Mouse (Mus musculus): Measurements from ENCODE around the gene Eogt. TPM values are rescaled to one million over a fixed set of nuclear protein-coding genes. Genes with fewer than 3 reads are reported as not detected.

The Eogt gene
- polyA plus RNA-seq, 1 experiment from 2014 or later, result 28.2 TPM

DNA sequence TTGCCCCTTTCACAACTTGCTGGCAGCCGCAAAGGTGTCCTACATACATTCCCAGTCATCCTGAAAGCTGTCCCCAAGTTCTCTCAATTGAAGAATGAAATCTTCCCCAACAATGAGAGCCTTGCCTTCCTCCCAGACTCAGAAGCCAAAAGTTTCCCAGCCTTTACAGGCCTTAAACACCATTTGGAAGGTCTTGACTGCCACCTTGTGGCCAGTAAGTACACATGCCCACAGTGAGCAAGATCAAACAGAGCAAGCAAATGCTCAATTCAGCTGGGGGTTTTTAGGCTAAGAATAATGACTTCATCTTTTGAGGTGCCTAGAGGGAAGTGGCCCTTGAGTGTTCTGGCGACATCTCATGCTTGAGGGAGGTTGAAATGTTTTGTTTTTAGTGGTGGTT is 42.2 kb downstream of the Eogt start:
- Histone ChIP-seq H3K4me2 (no peak overlapping the region), H3K9ac (no peak overlapping the region), H3K36me3 (ENCODE audit: insufficient read depth) (no peaks in the 10 kb centered on the region), H3K27ac (ENCODE audit: low read depth) (no peak overlapping the region), H3K27me3 (ENCODE audit: insufficient read depth, low read length) (no peaks in the 10 kb centered on the region), H3K9me3 (ENCODE audit: low read depth, low read length) (no peaks in the 10 kb centered on the region), H3K4me1 (ENCODE audit: insufficient read depth) (no peaks in the 10 kb centered on the region), H3K4me3 (ENCODE audit: low read depth, low read length) (no peak overlapping the region)
- peak; percentile 80 for ATAC-seq (ENCODE audit: insufficient read depth)
- DNase-seq, result peak; percentile 94
- peak; percentile 94 for TF ChIP-seq CTCF (IDR thresholded peaks at IDR 0.05; ENCODE audit: low read depth)
- 19% methylated on average over 2 of the region's 2 CpGs for WGBS

DNA sequence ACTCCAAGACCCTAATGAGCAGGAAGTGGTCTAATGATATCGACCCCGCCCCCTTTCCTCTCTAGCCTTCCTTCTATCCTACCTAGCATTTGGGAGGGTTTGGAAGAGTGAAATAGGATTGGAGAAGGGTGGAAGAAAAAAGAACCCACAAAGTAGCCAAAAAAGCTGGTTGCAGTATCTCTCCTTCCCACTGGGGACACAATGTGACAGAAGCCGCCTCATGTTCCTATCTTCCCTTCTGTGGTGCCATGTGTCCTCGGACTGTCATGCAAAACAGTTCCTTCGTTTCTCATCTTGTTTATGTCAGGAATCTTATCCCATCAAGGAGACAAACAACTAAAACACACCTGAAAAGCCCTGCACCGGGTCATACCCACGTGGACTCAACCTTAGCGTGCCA is 42.9 kb downstream of the Eogt start:
- Histone ChIP-seq H3K4me3 (ENCODE audit: low read depth, low read length) (no peak overlapping the region), H3K36me3 (ENCODE audit: insufficient read depth) (no peaks in the 10 kb centered on the region), H3K27ac (ENCODE audit: low read depth) (no peak overlapping the region), H3K9me3 (ENCODE audit: low read depth, low read length) (no peaks in the 10 kb centered on the region), H3K4me2 (no peak overlapping the region), H3K27me3 (ENCODE audit: insufficient read depth, low read length) (0 out of 2 replicates have a peak, but pooled peaks cover 5% of the 10 kb centered on the region), H3K4me1 (ENCODE audit: insufficient read depth) (no peaks in the 10 kb centered on the region), H3K9ac (no peak overlapping the region)
- WGBS, result 67% methylated on average over 8 of the region's 8 CpGs
- ATAC-seq (ENCODE audit: insufficient read depth), result no peak
- TF ChIP-seq CTCF (IDR thresholded peaks at IDR 0.05; ENCODE audit: low read depth), result no peak
- DNase-seq, result no peak

DNA sequence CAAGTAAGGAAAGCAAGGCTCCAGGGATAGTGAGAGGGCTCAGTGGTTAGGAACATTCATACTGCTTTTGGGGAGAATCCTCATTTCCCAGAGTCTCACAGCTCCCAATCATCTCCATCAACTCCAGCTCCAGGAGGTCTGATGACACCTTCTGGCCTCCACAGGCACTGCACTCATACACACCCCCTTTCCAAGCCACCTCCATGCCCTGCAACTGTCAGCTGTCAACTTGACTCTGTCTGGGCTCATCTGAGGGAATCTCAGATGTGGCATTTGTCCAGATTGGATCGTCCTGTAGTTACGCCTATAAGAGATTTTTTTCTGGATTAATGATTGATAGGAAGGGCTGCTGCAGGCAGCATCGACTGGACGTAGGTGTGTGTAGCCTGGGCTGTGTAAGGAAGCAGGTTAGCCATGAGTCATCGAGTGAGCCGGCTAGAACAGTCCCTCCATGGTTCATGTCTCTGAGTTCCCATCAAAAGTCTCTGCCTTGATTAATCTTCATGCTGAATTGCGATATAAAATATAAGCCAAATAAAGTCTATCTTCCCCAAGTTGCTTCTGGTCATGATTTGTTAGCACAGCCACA is 44.6 kb downstream of the Eogt start:
- no peak overlapping the region for H3K4me2 ChIP-seq
- 0 out of 2 replicates have a peak, but pooled peaks cover 5% of the 10 kb centered on the region for H3K27me3 ChIP-seq (ENCODE audit: insufficient read depth, low read length)
- H3K4me1 ChIP-seq (ENCODE audit: insufficient read depth), result no peaks in the 10 kb centered on the region
- no peak overlapping the region for H3K9ac ChIP-seq
- H3K36me3 ChIP-seq (ENCODE audit: insufficient read depth), result no peaks in the 10 kb centered on the region
- DNase-seq, result peak; percentile 37
- peak; percentile 68 for TF ChIP-seq CTCF (IDR thresholded peaks at IDR 0.05; ENCODE audit: low read depth)
- H3K27ac ChIP-seq (ENCODE audit: low read depth), result no peak overlapping the region
- H3K4me3 ChIP-seq (ENCODE audit: low read depth, low read length), result no peak overlapping the region
- 0 out of 2 replicates have a peak, but pooled peaks have one; percentile 23 for ATAC-seq (ENCODE audit: insufficient read depth)
- 62% methylated on average over 7 of the region's 7 CpGs for WGBS
- no peaks in the 10 kb centered on the region for H3K9me3 ChIP-seq (ENCODE audit: low read depth, low read length)

DNA sequence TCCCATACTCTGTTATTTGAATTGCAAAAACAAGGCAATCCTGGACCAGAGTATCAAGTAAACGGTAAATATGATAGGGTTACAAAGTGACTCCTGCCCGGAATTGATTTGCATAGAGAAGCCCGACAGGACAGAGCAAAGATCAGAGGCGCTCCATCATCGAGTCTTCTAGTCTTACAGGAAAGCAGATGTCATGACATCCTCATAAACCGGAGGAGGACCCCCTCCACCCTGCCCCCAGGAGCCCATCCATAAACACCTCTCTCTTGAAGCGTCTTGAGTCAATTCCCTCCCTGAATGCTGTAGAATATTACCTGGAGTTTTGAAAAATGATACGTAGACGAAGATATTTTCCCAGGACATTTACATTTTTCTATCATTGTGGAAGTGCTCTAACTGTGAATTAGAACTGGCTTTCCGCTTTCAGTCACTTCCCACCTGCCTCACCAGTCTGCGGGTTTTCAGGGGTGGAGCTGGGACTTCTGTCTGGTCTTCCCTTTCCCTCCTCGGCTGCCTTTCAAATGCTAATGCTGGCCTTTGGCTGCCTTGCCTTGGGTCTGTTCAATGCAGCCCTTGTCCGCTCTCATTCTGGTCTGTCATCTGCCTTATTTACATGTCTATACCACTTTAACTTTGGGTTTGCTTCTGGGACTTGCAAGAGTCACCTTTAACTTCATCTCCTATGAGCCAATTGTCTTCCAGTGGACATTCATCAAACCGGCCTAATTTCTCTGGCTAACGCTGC is 46.9 kb downstream of the Eogt start:
- Histone ChIP-seq H3K9ac (no peak overlapping the region), H3K4me2 (no peak overlapping the region), H3K4me1 (ENCODE audit: insufficient read depth) (no peaks in the 10 kb centered on the region), H3K27me3 (ENCODE audit: insufficient read depth, low read length) (0 out of 2 replicates have a peak, but pooled peaks cover 5% of the 10 kb centered on the region), H3K9me3 (ENCODE audit: low read depth, low read length) (no peaks in the 10 kb centered on the region), H3K4me3 (ENCODE audit: low read depth, low read length) (no peak overlapping the region), H3K27ac (ENCODE audit: low read depth) (no peak overlapping the region), H3K36me3 (ENCODE audit: insufficient read depth) (no peaks in the 10 kb centered on the region)
- WGBS, result 15% methylated on average over 15 of the region's 15 CpGs
- ATAC-seq (ENCODE audit: insufficient read depth) (no peak), DNase-seq (no peak)
- no peak for TF ChIP-seq CTCF (IDR thresholded peaks at IDR 0.05; ENCODE audit: low read depth)

DNA sequence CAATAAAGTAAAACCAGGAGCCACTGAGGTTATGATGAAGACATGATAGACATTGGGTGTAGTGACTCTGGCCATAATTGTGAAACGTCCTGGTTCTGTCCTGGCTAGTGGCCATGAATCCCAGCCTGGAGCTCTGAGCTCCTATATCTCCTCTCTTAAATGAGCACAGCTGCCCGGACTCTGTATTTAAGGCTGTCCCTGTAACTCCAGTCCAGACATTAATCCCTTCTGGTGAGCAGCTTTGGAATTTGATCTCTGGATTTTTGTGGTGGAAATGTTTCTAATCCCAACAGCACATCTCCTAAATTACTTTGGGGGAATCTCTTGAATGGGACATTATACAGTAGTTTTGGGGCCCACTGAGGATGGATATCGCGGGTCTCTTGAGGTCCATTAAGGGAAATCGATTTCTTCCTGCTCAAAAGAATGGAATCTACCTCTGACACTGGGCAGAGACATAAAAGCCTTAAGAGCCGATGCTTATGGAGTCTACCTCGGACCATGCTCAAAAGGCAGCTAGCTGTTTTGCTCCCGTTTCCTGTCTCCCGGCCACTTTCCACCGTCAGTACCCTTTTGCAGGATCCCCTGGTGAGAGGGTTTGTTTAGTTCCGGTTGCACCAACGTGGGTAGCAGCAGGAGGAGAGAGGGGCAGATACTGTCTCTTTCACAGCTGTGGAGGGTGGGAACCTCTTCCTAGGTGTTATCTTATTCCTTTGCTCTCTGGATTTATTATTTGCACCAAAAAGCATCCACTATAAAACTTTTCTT is 47.6 kb downstream of the Eogt start:
- H3K27ac ChIP-seq (ENCODE audit: low read depth), result no peak overlapping the region
- H3K27me3 ChIP-seq (ENCODE audit: insufficient read depth, low read length), result 0 out of 2 replicates have a peak, but pooled peaks cover 5% of the 10 kb centered on the region
- peak; percentile 29 for DNase-seq
- no peaks in the 10 kb centered on the region for H3K9me3 ChIP-seq (ENCODE audit: low read depth, low read length)
- 22% methylated on average over 12 of the region's 12 CpGs for WGBS
- no peak overlapping the region for H3K4me3 ChIP-seq (ENCODE audit: low read depth, low read length)
- no peak for TF ChIP-seq CTCF (IDR thresholded peaks at IDR 0.05; ENCODE audit: low read depth)
- H3K4me2 ChIP-seq, result no peak overlapping the region
- no peaks in the 10 kb centered on the region for H3K36me3 ChIP-seq (ENCODE audit: insufficient read depth)
- no peaks in the 10 kb centered on the region for H3K4me1 ChIP-seq (ENCODE audit: insufficient read depth)
- ATAC-seq (ENCODE audit: insufficient read depth), result no peak
- H3K9ac ChIP-seq, result no peak overlapping the region

DNA sequence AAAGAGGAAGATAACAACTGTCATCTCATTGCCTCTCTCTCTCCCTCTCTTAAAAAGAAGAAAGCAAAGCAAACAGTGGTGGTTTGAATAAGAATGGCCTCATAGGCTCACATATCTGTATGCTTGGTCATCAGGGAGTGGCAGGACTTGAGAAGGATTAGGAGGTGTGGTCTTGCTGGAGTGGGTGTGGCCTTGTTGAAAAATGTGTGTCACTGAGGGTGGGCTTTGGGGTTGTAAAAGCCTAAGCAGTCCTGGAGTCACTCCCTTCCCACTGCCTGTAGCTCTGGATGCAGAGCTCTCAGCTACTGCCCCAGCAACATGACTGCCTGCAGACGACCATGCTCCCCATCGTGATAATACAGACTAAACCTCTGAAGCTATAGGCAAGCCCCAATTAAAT is 66.6 kb downstream of the Eogt start:
- no peak overlapping the region for H3K27ac ChIP-seq (ENCODE audit: low read depth)
- 80% methylated on average over 2 of the region's 2 CpGs for WGBS
- H3K9ac ChIP-seq, result no peak overlapping the region
- no peak for TF ChIP-seq CTCF (IDR thresholded peaks at IDR 0.05; ENCODE audit: low read depth)
- no peaks in the 10 kb centered on the region for H3K9me3 ChIP-seq (ENCODE audit: low read depth, low read length)
- no peak overlapping the region for H3K4me3 ChIP-seq (ENCODE audit: low read depth, low read length)
- H3K36me3 ChIP-seq (ENCODE audit: insufficient read depth), result no peaks in the 10 kb centered on the region
- ATAC-seq (ENCODE audit: insufficient read depth) (no peak), DNase-seq (no peak)
- no peaks in the 10 kb centered on the region for H3K27me3 ChIP-seq (ENCODE audit: insufficient read depth, low read length)
- H3K4me1 ChIP-seq (ENCODE audit: insufficient read depth), result no peaks in the 10 kb centered on the region
- no peak overlapping the region for H3K4me2 ChIP-seq

DNA sequence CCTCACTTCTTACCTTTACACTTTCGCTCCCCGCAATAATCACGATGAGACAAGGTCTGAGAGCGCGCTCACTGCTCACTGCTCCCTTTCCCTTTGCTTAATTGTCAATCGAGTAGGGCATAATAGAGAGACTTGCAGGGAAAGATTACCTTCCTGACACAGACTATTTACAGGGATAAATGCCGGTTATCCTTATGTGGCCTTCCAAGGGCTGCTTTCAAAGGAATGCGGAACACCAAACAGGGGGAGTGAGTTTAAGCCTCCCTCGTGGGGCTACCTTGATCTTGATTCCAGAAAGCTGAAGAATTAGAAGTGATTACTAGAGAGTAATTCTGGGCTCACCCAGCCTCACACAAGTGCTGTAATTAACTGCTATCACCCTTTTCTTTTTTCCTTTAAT is 69.0 kb downstream of the Eogt start:
- no peaks in the 10 kb centered on the region for H3K36me3 ChIP-seq (ENCODE audit: insufficient read depth)
- no peaks in the 10 kb centered on the region for H3K9me3 ChIP-seq (ENCODE audit: low read depth, low read length)
- no peak for DNase-seq
- H3K9ac ChIP-seq, result no peak overlapping the region
- H3K27me3 ChIP-seq (ENCODE audit: insufficient read depth, low read length), result no peaks in the 10 kb centered on the region
- no peak for TF ChIP-seq CTCF (IDR thresholded peaks at IDR 0.05; ENCODE audit: low read depth)
- WGBS, result 53% methylated on average over 9 of the region's 9 CpGs
- no peak for ATAC-seq (ENCODE audit: insufficient read depth)
- H3K4me2 ChIP-seq, result no peak overlapping the region
- no peak overlapping the region for H3K4me3 ChIP-seq (ENCODE audit: low read depth, low read length)
- no peak overlapping the region for H3K27ac ChIP-seq (ENCODE audit: low read depth)
- H3K4me1 ChIP-seq (ENCODE audit: insufficient read depth), result no peaks in the 10 kb centered on the region
